Mouse (Mus musculus) gastrocnemius, postnatal 14 days (tissue): ENCODE measurements around the gene Memo1. TPM values are rescaled to one million over a fixed set of nuclear protein-coding genes. Genes with fewer than 3 reads are reported as not detected.
"Not testable (repeated sequence)": the region's sequence is repeated elsewhere in the genome, so short reads cannot be mapped to it uniquely, and the experiment has no call there.

Experiments
- DNase-seq: peaks from one replicate; pipeline ENCODE4 v3.0.0; 2021; ENCODE audit warnings: mixed read lengths
- intact Hi-C: fragments of 180-260 bp; cut with DNase I; formaldehyde crosslinking; loops from one replicate; pipeline ENCODE4 v1.15.1; 2025; ENCODE audit warnings: low total_unique reads
- total RNA-seq, 2 experiments: library from RNA; stranded (reverse); gene quantifications; 2 replicates each; pipeline ENCODE4 v1.2.3; 2021

Memo1 gene
- total RNA-seq, 2 experiments from 2014 or later = 52.2 to 60.6 TPM

- DNase-seq = no peak
- intact Hi-C loops = no loop called here
These were observed 25.1 kb downstream of the Memo1 start for GRCm38 (mm10) chr17:74270205-74270604.

GRCm38 (mm10) chr17:74267415-74268180 lies 27.7 kb downstream of the Memo1 start:
- intact Hi-C loops = no loop called here
- DNase-seq = no peak

GRCm38 (mm10) chr17:74265636-74266035 lies 29.7 kb downstream of the Memo1 start:
- intact Hi-C loops = no loop called here

GRCm38 (mm10) chr17:74265156-74265505 lies 30.2 kb downstream of the Memo1 start:
- intact Hi-C loops = no loop called here

More at GRCm38 (mm10) chr17:74265636-74266035, 29.7 kb downstream of the Memo1 start:
- no peak for DNase-seq

GRCm38 (mm10) chr17:74264333-74265155 lies 30.8 kb downstream of the Memo1 start:
- peak; percentile 57 for DNase-seq
- intact Hi-C loops = no loop called here

More at GRCm38 (mm10) chr17:74265156-74265505, 30.2 kb downstream of the Memo1 start:
- DNase-seq = peak; percentile 42

- no peak for DNase-seq
- intact Hi-C loops = no loop called here
These were observed 32.9 kb downstream of the Memo1 start for GRCm38 (mm10) chr17:74262415-74262814.

GRCm38 (mm10) chr17:74245284-74245683 lies 50.0 kb downstream of the Memo1 start:
- intact Hi-C loops = no loop called here

GRCm38 (mm10) chr17:74242788-74243187 lies 52.5 kb downstream of the Memo1 start:
- no peak for DNase-seq
- intact Hi-C loops = no loop called here

More at GRCm38 (mm10) chr17:74245284-74245683, 50.0 kb downstream of the Memo1 start:
- peak; percentile 8 for DNase-seq

- intact Hi-C loops = no loop called here
- DNase-seq = no peak
These were observed 55.0 kb downstream of the Memo1 start for GRCm38 (mm10) chr17:74240322-74240721.

- intact Hi-C loops = no loop called here
- DNase-seq = no peak
These were observed 67.1 kb downstream of the Memo1 start for GRCm38 (mm10) chr17:74228131-74228759.

- no peak for DNase-seq
- intact Hi-C loops = no loop called here
These were observed 78.0 kb downstream of the Memo1 start for GRCm38 (mm10) chr17:74217304-74217703.

- DNase-seq, intact Hi-C loops: not testable (repeated sequence)
These were observed 82.3 kb downstream of the Memo1 start for GRCm38 (mm10) chr17:74212831-74213524.

GRCm38 (mm10) chr17:74209143-74209908 lies 86.0 kb downstream of the Memo1 start:
- intact Hi-C loops = no loop called here

GRCm38 (mm10) chr17:74195943-74196342 lies 99.4 kb downstream of the Memo1 start:
- intact Hi-C loops = no loop called here
- DNase-seq = no peak

More at GRCm38 (mm10) chr17:74209143-74209908, 86.0 kb downstream of the Memo1 start:
- no peak for DNase-seq

- DNase-seq = peak; percentile 19
- intact Hi-C loops = no loop called here
These were observed 100.6 kb downstream of the Memo1 start for GRCm38 (mm10) chr17:74194755-74195154.

GRCm38 (mm10) chr17:74193463-74193862 lies 101.9 kb downstream of the Memo1 start:
- no peak for DNase-seq
- intact Hi-C loops = no loop called here

- intact Hi-C loops = no loop called here
- no peak for DNase-seq
These were observed 103.9 kb downstream of the Memo1 start for GRCm38 (mm10) chr17:74191446-74191845.

- intact Hi-C loops = no loop called here
- DNase-seq = no peak
These were observed 109.1 kb downstream of the Memo1 start for GRCm38 (mm10) chr17:74186197-74186596.

GRCm38 (mm10) chr17:74184739-74185138 lies 110.6 kb downstream of the Memo1 start:
- intact Hi-C loops = no loop called here
- DNase-seq = no peak
